Mouse (Mus musculus) hindbrain, postnatal 0 days (tissue): Measurements from ENCODE around the gene St5. TPM values are rescaled to one million over a fixed set of nuclear protein-coding genes. Genes with fewer than 3 reads are reported as not detected.

Source experiments
- ATAC-seq: fragments of 200-750 bp; cut with Nextera tagmentation; 2 replicates; pipeline ENCODE4 v1.8.0; 2017; ENCODE audit warnings: mild to moderate bottlenecking, moderate TSS enrichment, moderate library complexity
- DNase-seq: peaks from one replicate; pipeline ENCODE4 v3.0.0-alpha.2; 2015; ENCODE audit warnings: low spot score
- H3K27ac ChIP-seq: fragments of 300-500 bp; sonication (generic); 2 replicates; pipeline ENCODE4 v1.5.1; 2014; ENCODE audit warnings: mild to moderate bottlenecking
- H3K27me3 ChIP-seq: fragments of 300-500 bp; sonication (generic); 2 replicates; pipeline ENCODE4 v1.6.1; 2014; ENCODE audit warnings: low read length, mixed read lengths; ENCODE audit not compliant: insufficient read depth
- H3K36me3 ChIP-seq: fragments of 300-500 bp; sonication (generic); 2 replicates; pipeline ENCODE4 v1.6.1; 2014; ENCODE audit warnings: low read length, mixed read lengths; ENCODE audit not compliant: insufficient read depth
- H3K4me1 ChIP-seq: fragments of 300-500 bp; sonication (generic); 2 replicates; pipeline ENCODE4 v1.6.1; 2014; ENCODE audit warnings: antibody characterized with exemption, low read length, mixed read lengths; ENCODE audit not compliant: insufficient read depth
- H3K4me2 ChIP-seq: fragments of 300-500 bp; sonication (generic); 2 replicates; pipeline ENCODE4 v1.6.1; 2014; ENCODE audit warnings: low read depth, mild to moderate bottlenecking, low read length, moderate library complexity, mixed read lengths
- H3K4me3 ChIP-seq: fragments of 300-500 bp; sonication (generic); 2 replicates; pipeline ENCODE4 v1.5.1; 2014; ENCODE audit warnings: low read length
- H3K9ac ChIP-seq: fragments of 300-500 bp; sonication (generic); replicated peaks from 2 replicates; pipeline ENCODE4 v1.6.1; 2014; ENCODE audit warnings: mild to moderate bottlenecking, low read length, moderate library complexity, mixed read lengths
- H3K9me3 ChIP-seq: fragments of 300-500 bp; sonication (generic); 2 replicates; pipeline ENCODE4 v1.6.1; 2016; ENCODE audit warnings: low read length, mixed read lengths
- CTCF ChIP-seq: IDR thresholded peaks from 2 replicates; pipeline ENCODE4 v1.5.1; 2016; ENCODE audit warnings: antibody characterized with exemption, control low read depth, low read depth
- WGBS: fragments of 180-500 bp; shearing (Covaris S2); extraction: QIAGEN DNeasy Blood & Tissue Kit; methylation state at CpG from one replicate; pipeline ENCODE4 v1.1.7; 2014; 5-methylcytosine and 5-hydroxymethylcytosine counted together
- polyA plus RNA-seq: library from polyadenylated mRNA; unstranded; fragments of >200 nt; fragmentation: Nextera tagmentation; extraction: Ambion mirVana; gene quantifications from 2 replicates; pipeline ENCODE4 v1.2.1, GENCODE M21; 2015
- total RNA-seq: library from RNA; depleted of rRNA; stranded (reverse); fragments of >200 nt; gene quantifications from 2 replicates; pipeline ENCODE4 v1.2.3, GENCODE M21; 2014

Gene St5
- total and polyA plus RNA-seq, 2 experiments from 2014 or later, result 21.2 to 34.0 TPM

GRCm38 (mm10) chr7:109641963-109642362 is 61.4 kb downstream of the St5 start:
- no peak for ATAC-seq
- Histone ChIP-seq H3K4me3 (no peak overlapping the region), H3K27ac (no peak overlapping the region), H3K4me1 (no peaks in the 10 kb centered on the region; the same call in 1 of the 2 replicates), H3K9ac (no peak overlapping the region), H3K9me3 (no peaks in the 10 kb centered on the region), H3K36me3 (no peaks in the 10 kb centered on the region), H3K27me3 (no peaks in the 10 kb centered on the region), H3K4me2 (no peak overlapping the region)
- no peak for DNase-seq
- TF ChIP-seq CTCF, result no peak
- WGBS, result 29% methylated on average over 1 of the region's 1 CpGs

- DNase-seq, result no peak
- Histone ChIP-seq H3K4me1 (no peaks in the 10 kb centered on the region; the same call in 1 of the 2 replicates), H3K4me2 (no peak overlapping the region), H3K27me3 (no peaks in the 10 kb centered on the region), H3K9me3 (no peaks in the 10 kb centered on the region), H3K36me3 (no peaks in the 10 kb centered on the region), H3K27ac (no peak overlapping the region), H3K4me3 (no peak overlapping the region), H3K9ac (no peak overlapping the region)
- TF ChIP-seq CTCF, result no peak
- WGBS, result 75% methylated on average over 8 of the region's 8 CpGs
- no peak for ATAC-seq
These were observed 62.3 kb downstream of the St5 start for GRCm38 (mm10) chr7:109641102-109641501.

GRCm38 (mm10) chr7:109637391-109637790 is 66.0 kb downstream of the St5 start:
- TF ChIP-seq CTCF, result no peak
- no peaks in the 10 kb centered on the region for H3K9me3 ChIP-seq
- no peak overlapping the region for H3K27ac ChIP-seq
- H3K4me2 ChIP-seq, result no peak overlapping the region
- DNase-seq (no peak), ATAC-seq (no peak)
- H3K27me3 ChIP-seq, result no peaks in the 10 kb centered on the region
- H3K36me3 ChIP-seq, result no peaks in the 10 kb centered on the region
- no peaks in the 10 kb centered on the region; the same call in 1 of the 2 replicates for H3K4me1 ChIP-seq
- WGBS, result 74% methylated on average over 5 of the region's 5 CpGs
- no peak overlapping the region for H3K4me3 ChIP-seq
- no peak overlapping the region for H3K9ac ChIP-seq

GRCm38 (mm10) chr7:109636086-109636792 is 67.2 kb downstream of the St5 start:
- Histone ChIP-seq H3K36me3 (no peaks in the 10 kb centered on the region), H3K27ac (no peak overlapping the region), H3K9me3 (no peaks in the 10 kb centered on the region), H3K4me2 (no peak overlapping the region), H3K4me3 (no peak overlapping the region), H3K4me1 (no peaks in the 10 kb centered on the region; the same call in 1 of the 2 replicates), H3K27me3 (no peaks in the 10 kb centered on the region), H3K9ac (no peak overlapping the region)
- ATAC-seq, result no peak
- no peak for DNase-seq
- WGBS, result 86% methylated on average over 8 of the region's 8 CpGs
- TF ChIP-seq CTCF, result no peak

GRCm38 (mm10) chr7:109633404-109634085 is 69.9 kb downstream of the St5 start:
- Histone ChIP-seq H3K36me3 (no peaks in the 10 kb centered on the region), H3K4me2 (no peak overlapping the region), H3K4me1 (peaks cover 3% of the 10 kb centered on the region; the same call in 1 of the 2 replicates), H3K9ac (no peak overlapping the region), H3K27ac (no peak overlapping the region), H3K27me3 (no peaks in the 10 kb centered on the region), H3K4me3 (no peak overlapping the region), H3K9me3 (no peaks in the 10 kb centered on the region)
- WGBS, result 91% methylated on average over 15 of the region's 15 CpGs
- ATAC-seq (no peak), DNase-seq (no peak)
- no peak for TF ChIP-seq CTCF

DNA sequence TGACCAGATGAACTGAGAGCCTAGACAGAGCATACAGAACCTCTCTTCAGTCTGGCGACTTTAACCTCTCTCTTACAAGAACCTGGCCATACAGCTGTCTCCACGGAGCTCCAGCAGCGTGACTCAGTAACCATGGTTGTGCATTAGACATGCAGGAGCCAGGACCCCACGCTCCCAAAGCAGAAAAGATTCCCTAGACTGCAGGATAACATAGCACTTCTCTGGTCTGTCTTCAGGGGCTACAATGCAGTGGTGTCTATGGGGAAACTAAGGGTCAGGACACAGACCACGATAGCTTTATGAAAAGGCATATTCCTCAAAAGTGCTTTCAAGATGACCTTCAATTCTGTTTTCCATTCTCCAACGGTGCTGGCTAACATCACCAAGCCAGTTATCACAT is 72.1 kb downstream of the St5 start:
- no peak overlapping the region for H3K27ac ChIP-seq
- ATAC-seq (no peak), DNase-seq (no peak)
- H3K9me3 ChIP-seq, result no peaks in the 10 kb centered on the region
- H3K4me2 ChIP-seq, result no peak overlapping the region
- no peak overlapping the region for H3K9ac ChIP-seq
- WGBS, result 42% methylated on average over 6 of the region's 6 CpGs
- no peaks in the 10 kb centered on the region for H3K36me3 ChIP-seq
- no peak for TF ChIP-seq CTCF
- H3K4me3 ChIP-seq, result no peak overlapping the region
- H3K27me3 ChIP-seq, result no peaks in the 10 kb centered on the region
- H3K4me1 ChIP-seq, result 0 out of 2 replicates have a peak, but pooled peaks cover 3% of the 10 kb centered on the region
